Comparison of ENCODE assay signal across 7 mouse cellular contexts in genomic region chr17:47065307-47065901, GRCm38 (mm10). TPM values are rescaled to one million over a fixed set of nuclear protein-coding genes. Genes with fewer than 3 reads are reported as not detected.
DNase-seq lines count a peak whose midpoint lies in the region.

No protein-coding gene starts in this region.

- intact Hi-C loops in gastrocnemius, postnatal 36 days (cut with DNase I): no loop called here
- intact Hi-C loops in left cerebral cortex, postnatal 14 days (cut with DNase I): no loop called here

- DNase-seq in ovary, adult 18-20 months (ENCODE audit: low spot score): peak; percentile 17
- no peak for DNase-seq in ovary, postnatal 10 days (ENCODE audit: low spot score)
- peak; percentile 75 for DNase-seq in adrenal gland, postnatal 10 days
- peak; percentile 29 to 35 for DNase-seq in gastrocnemius, postnatal 36 days
- peak; percentile 49 for DNase-seq in urinary bladder, postnatal 25 days (ENCODE audit: low spot score)
- DNase-seq in yolk sac, embryonic 10.5 days (ENCODE audit: low spot score): no peak
- no peak for DNase-seq in left cerebral cortex, postnatal 14 days (ENCODE audit: low spot score in 2 of 2)

RNA-seq across cellular contexts. Expression of gene Ubr2, which starts 55.0 kb away (rescaled TPM):
- total RNA-seq in adrenal gland, postnatal 10 days (2021): 10 to 100 TPM; 55.9 to 63.7 TPM
- 10 to 100 TPM; 50.2 to 54.2 TPM for total RNA-seq in gastrocnemius, postnatal 36 days (2021)
- total RNA-seq in left cerebral cortex, postnatal 14 days (2021): 10 to 100 TPM; 50.5 to 53.5 TPM

Comparison
In these comparisons a context has a peak if more than half of its experiments do, and no peak if none do; other contexts are left out.
1. DNase-seq: peak in ovary, adult 18-20 months (single experiment), adrenal gland, postnatal 10 days (single experiment), gastrocnemius, postnatal 36 days (2 of 2) and urinary bladder, postnatal 25 days (single experiment); none in ovary, postnatal 10 days (single experiment), yolk sac, embryonic 10.5 days (single experiment) and left cerebral cortex, postnatal 14 days (0 of 2).